Mouse (Mus musculus) natural killer cell, adult 2 months (primary cell): ENCODE measurements around the gene Uqcc2.

ENCODE experiments used
- DNase-seq, 2 experiments: peaks; one replicate each; pipeline ENCODE4 v3.0.0; 2022; ENCODE audit warnings: low spot score in 2 of 2

Uqcc2 gene

GRCm38 (mm10) chr17:27077920-27078319 is 55.8 kb downstream of the Uqcc2 start:
- DNase-seq = peak in 1 of 2 experiments; percentile 50

GRCm38 (mm10) chr17:27077133-27077532 is 56.6 kb downstream of the Uqcc2 start:
- DNase-seq = no peak

GRCm38 (mm10) chr17:27074849-27075745 is 58.6 kb downstream of the Uqcc2 start:
- peak; percentile 67 to 77 for DNase-seq

GRCm38 (mm10) chr17:27074236-27074635 is 59.5 kb downstream of the Uqcc2 start:
- DNase-seq = peak in 1 of 2 experiments; percentile 37

- no peak for DNase-seq
Measured at GRCm38 (mm10) chr17:27073778-27074177, 59.9 kb downstream of the Uqcc2 start.

GRCm38 (mm10) chr17:27073126-27073525 is 60.6 kb downstream of the Uqcc2 start:
- DNase-seq = no peak
